Mouse (Mus musculus) embryonic fibroblast, embryonic 13.5 days (primary cell): Measurements from ENCODE around the gene Gm17374.
"Not testable (repeated sequence)": the region's sequence is repeated elsewhere in the genome, so short reads cannot be mapped to it uniquely, and the experiment has no call there.

Experiments used
- CTCF ChIP-seq: IDR thresholded peaks from 2 replicates; pipeline ENCODE4 v1.5.1; 2011; ENCODE audit warnings: mild to moderate bottlenecking, control low read depth, low read length, moderate library complexity, borderline replicate concordance; ENCODE audit not compliant: insufficient read depth
- POLR2A ChIP-seq: IDR thresholded peaks from 2 replicates; pipeline ENCODE4 v1.6.1; 2011; ENCODE audit warnings: low read depth, mild to moderate bottlenecking, control low read depth, low read length, moderate library complexity

DNA sequence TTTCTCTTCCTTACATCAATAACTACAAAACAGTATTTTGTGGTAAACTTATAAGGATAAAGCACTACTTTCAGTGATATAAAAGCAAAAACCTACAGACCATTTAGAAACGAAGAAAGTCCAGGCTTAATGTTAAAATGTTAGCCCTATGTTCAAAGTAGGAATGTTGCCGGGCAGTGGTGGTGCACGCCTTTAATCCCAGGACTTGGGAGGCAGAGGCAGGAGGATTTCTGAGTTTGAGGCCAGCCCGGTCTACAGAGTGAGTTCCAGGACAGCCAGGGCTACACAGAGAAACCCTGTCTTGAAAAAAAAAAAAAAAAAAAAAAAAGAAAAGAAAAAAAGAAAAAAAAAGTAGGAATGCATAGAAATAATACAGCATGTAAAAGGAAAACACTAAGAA, at the start of gene Gm17374:
- not testable (repeated sequence) for TF ChIP-seq POLR2A, CTCF
